Mouse (Mus musculus) kidney, adult 2 months (tissue): Measurements from ENCODE around the gene Dusp8. TPM values are rescaled to one million over a fixed set of nuclear protein-coding genes. Genes with fewer than 3 reads are reported as not detected.
A peak's percentile ranks its signal among the peaks of the same experiment; 100 is the strongest.

Experiments
- DNase-seq: peaks from one replicate; pipeline ENCODE4 v3.0.0; 2021
- H3K27ac ChIP-seq: fragments of 200-500 bp; 2 replicates; pipeline ENCODE4 v1.5.1; 2012; ENCODE audit warnings: low read depth, low read length, control low read depth, inconsistent platforms; ENCODE audit not compliant: insufficient read depth
- H3K27me3 ChIP-seq: fragments of 200-500 bp; replicated peaks from 2 replicates; pipeline ENCODE4 v1.6.1; 2012; ENCODE audit warnings: mild to moderate bottlenecking, moderate library complexity, low read length, inconsistent platforms; ENCODE audit not compliant: control insufficient read depth, insufficient read depth
- H3K36me3 ChIP-seq: fragments of 200-500 bp; 2 replicates; pipeline ENCODE4 v1.6.1; 2012; ENCODE audit warnings: mild to moderate bottlenecking, moderate library complexity, low read length, inconsistent platforms; ENCODE audit not compliant: control insufficient read depth, insufficient read depth
- H3K4me1 ChIP-seq: fragments of 200-500 bp; 2 replicates; pipeline ENCODE4 v1.6.1; 2011; ENCODE audit warnings: low read length; ENCODE audit not compliant: control insufficient read depth, insufficient read depth
- H3K4me3 ChIP-seq: fragments of 200-500 bp; 2 replicates; pipeline ENCODE4 v1.5.1; 2011; ENCODE audit warnings: mild to moderate bottlenecking, low read depth, low read length, control low read depth; ENCODE audit not compliant: insufficient read depth
- CTCF ChIP-seq: fragments of 200-500 bp; conservative IDR thresholded peaks from 2 replicates; pipeline ENCODE4 v1.5.1; 2011; ENCODE audit warnings: low read depth, mild to moderate bottlenecking, control low read depth, low read length, moderate library complexity, mixed read lengths; ENCODE audit not compliant: insufficient read depth, insufficient read length
- POLR2A ChIP-seq: fragments of 200-500 bp; IDR thresholded peaks from one replicate; pipeline ENCODE4 v1.6.1; 2011; ENCODE audit warnings: low read depth, low read length, control low read depth
- WGBS: fragments of 180-500 bp; shearing (Covaris S2); methylation state at CpG from one replicate; pipeline ENCODE4 v1.1.7; 2018; 5-methylcytosine and 5-hydroxymethylcytosine counted together
- polyA plus RNA-seq: library from polyadenylated mRNA; depleted of rRNA; stranded (reverse); fragments of >200 nt; gene quantifications from 2 replicates; pipeline ENCODE4 v1.2.3, GENCODE M21; 2012

Dusp8 gene
- polyA plus RNA-seq, 1 experiment, result 3.7 TPM

DNA sequence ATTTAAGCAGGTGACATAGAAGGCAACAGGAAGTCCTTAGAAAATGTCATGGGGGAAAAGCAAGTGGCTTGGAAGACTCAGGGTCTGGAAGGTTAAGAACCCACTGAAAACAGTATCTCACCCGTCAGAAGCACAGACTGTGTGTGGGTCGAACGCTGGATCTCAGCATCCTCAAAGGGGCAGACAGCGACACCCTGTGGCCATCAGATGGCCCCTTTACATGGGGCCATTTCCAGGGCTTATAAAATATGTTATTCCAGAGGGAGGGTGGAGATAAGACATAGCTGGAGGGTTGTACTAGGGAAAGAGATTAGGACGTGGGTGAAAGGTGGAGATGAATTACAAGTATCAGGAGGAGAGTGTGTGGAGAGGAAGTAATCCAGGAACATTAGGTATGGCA lies 24.0 kb upstream of the Dusp8 start:
- WGBS, result 23% methylated on average over 5 of the region's 5 CpGs

DNA sequence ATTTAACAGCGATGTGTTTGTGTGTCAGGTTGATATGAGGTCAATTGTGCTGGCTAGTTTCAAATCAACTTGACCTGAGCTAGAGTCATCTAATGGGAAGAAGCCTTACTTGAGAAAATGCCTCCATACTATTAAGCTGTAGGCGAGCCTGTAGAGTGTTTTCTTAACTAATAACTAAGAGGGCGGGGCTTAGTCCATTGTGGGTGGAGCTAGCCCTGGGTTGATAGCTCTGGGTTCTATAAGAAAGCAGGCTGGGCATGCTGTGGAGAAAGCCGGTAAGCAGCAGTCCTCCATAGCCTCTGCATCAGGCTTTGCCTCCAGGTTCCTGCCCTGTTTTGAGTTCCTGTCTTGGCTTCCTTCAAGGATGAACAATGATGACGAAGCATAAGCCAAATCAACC lies 9.1 kb upstream of the Dusp8 start:
- DNase-seq, result no peak
- Histone ChIP-seq H3K27ac (no peak overlapping the region), H3K4me1 (no peaks in the 10 kb centered on the region), H3K36me3 (no peaks in the 10 kb centered on the region), H3K27me3 (no peaks in the 10 kb centered on the region), H3K4me3 (no peak overlapping the region)
- no peak for TF ChIP-seq CTCF
- TF ChIP-seq POLR2A, result no peak
- WGBS, result 54% methylated on average over 5 of the region's 5 CpGs

More for the DNA sequence above, 24.0 kb upstream of the Dusp8 start:
- Histone ChIP-seq H3K4me3 (no peak overlapping the region), H3K27ac (no peak overlapping the region), H3K27me3 (no peaks in the 10 kb centered on the region), H3K4me1 (no peaks in the 10 kb centered on the region), H3K36me3 (no peaks in the 10 kb centered on the region)
- TF ChIP-seq POLR2A (no peak), CTCF (peak; percentile 40; the same call in 1 of the 2 replicates)
- no peak for DNase-seq

DNA sequence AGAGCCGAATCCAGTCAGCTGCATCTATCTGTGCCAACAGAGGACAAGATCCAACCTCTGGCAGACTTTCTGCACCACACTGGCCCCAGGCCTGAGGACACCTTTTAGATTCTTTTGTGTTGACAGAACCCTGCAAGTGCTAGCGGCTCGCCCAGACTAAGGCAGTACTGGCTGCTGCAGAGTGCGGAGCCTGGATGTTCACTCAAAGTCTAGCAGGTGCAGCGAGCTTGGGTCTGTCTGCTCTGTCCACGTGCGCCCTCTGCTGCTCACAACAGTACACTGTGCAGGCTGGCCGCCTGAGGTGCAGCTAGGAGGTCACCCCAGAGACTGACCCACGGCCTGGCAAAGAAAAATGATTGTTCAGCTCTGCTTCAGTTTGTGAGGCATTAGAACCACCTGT lies 2.1 kb upstream of the Dusp8 start:
- no peak overlapping the region for H3K27ac ChIP-seq
- 10% methylated on average over 9 of the region's 9 CpGs for WGBS
- H3K36me3 ChIP-seq, result no peaks in the 10 kb centered on the region
- TF ChIP-seq POLR2A (no peak), CTCF (peak; percentile 99)
- H3K4me3 ChIP-seq, result no peak overlapping the region
- peak; percentile 86 for DNase-seq
- no peaks in the 10 kb centered on the region for H3K27me3 ChIP-seq
- no peaks in the 10 kb centered on the region for H3K4me1 ChIP-seq

DNA sequence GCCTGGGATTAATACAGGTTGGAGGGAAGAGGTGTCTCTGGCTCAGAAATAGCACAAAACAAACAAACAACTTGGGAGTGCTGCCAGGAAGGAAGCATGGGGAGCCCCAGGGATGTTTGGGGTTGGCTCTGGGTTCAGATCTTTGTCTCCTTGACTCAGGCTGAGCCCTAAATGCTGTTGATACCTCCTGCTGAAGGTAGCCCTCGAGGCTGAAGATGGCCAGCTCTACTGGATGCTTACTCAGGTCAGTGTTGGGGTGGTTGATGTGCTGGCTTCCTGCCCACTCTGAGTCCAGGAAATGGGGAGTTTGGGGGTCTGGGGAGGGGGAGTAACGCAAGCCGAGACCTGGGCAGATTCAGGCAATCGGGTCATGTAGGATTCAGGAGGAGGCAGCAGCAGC lies 1.1 kb upstream of the Dusp8 start:
- Histone ChIP-seq H3K4me1 (no peaks in the 10 kb centered on the region), H3K4me3 (no peak overlapping the region), H3K36me3 (no peaks in the 10 kb centered on the region), H3K27ac (no peak overlapping the region), H3K27me3 (no peaks in the 10 kb centered on the region)
- 64% methylated on average over 4 of the region's 4 CpGs for WGBS
- DNase-seq, result no peak
- TF ChIP-seq CTCF (no peak), POLR2A (no peak)

DNA sequence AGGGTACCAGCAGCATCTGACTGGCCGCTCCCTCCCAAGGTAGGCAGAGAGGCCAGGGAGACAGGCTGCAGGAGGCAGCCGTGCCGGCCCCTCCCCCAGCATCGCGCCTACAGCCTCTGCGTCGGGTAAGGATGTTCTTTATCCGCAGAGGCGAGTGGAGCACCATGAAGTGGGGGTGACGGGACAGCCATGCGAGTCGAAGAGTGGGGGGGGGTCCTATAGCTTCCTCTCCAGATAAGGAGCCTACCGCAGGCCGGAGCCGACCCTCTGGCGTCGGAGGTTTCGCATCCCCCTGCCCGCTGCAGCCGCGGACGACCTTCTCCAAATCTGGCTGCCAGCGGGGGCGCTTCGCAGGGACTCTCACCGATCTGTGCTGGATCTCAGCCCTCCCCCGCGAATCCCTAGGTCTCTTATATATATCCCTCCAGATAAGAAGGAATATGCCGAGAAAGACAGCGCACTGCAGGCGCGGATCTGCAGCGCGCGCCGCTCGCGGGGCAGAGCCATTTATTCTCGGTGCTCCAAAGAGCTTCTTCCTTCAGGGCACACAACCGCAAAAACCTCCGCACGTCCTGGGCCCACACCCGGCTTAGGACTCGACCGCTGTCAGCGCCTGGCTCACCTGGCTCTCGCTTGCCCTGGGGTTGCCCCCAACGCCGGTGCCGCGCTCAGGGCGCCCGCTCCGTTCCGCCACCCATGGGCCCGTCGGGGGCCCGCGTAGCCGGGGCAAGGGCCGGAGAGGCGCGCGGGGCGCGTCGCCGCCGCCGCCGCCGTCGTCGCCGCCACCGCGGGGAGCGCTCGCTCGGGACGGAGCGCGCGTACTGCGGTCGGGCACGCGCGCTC lies 1.1 kb downstream of the Dusp8 start:
- peak overlapping the region; percentile 52 for H3K4me3 ChIP-seq
- no peak overlapping the region for H3K27ac ChIP-seq
- no peaks in the 10 kb centered on the region for H3K4me1 ChIP-seq
- TF ChIP-seq POLR2A, result no peak
- no peak for TF ChIP-seq CTCF
- 3% methylated on average over 89 of the region's 89 CpGs for WGBS
- peak; percentile 15 for DNase-seq
- no peaks in the 10 kb centered on the region for H3K27me3 ChIP-seq
- H3K36me3 ChIP-seq, result no peaks in the 10 kb centered on the region

DNA sequence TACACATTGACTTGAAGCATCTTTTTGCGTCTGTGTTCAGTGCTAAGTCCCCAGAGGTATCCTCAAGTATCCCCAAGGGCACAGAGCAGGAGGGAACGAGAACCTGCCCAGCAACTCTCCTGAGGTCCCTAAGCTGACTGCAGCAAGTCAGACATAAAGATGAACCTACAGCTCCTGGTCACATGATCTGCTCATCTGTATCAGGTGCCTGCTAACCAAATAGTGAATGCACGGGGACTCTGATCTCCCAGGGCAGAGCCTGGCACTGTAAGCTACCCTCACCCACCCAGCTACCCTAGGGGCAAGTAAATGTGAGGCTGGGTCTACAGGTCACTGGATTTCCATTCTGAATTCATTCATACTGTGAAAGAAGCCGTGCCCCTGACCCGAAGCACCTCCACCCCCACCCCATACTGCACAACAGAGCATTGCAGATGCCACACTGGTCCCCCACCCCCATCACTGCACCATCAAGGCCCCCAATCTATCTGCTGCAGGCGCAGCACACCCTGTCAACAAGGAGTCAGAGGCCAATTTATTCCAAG lies 1.9 kb downstream of the Dusp8 start:
- no peak for TF ChIP-seq POLR2A
- TF ChIP-seq CTCF, result no peak
- H3K4me3 ChIP-seq, result peak overlapping the region; percentile 52
- 46% methylated on average over 6 of the region's 6 CpGs for WGBS
- H3K27ac ChIP-seq, result no peak overlapping the region
- no peaks in the 10 kb centered on the region for H3K27me3 ChIP-seq
- no peak for DNase-seq
- H3K4me1 ChIP-seq, result no peaks in the 10 kb centered on the region
- no peaks in the 10 kb centered on the region for H3K36me3 ChIP-seq

DNA sequence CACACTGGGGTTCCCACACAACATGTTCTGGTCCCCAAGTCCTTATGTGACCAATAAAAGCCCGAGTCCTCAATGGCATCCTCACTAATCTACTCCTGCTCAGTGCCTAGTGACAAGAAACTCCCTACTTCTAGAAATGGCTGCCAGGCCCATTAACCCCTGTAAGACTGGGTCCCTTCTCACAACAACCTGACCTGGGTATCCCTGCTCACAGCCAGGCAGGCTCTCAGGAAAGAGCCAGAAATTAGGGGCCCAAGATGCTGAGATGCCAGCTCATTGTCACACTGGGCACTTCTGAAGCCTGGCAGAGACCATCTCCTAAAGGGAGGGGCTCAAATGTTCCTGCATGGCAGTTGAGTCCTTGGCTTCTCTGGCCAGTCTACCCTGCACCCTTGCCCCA lies 2.7 kb downstream of the Dusp8 start:
- H3K4me1 ChIP-seq, result no peaks in the 10 kb centered on the region
- H3K27me3 ChIP-seq, result no peaks in the 10 kb centered on the region
- H3K27ac ChIP-seq, result no peak overlapping the region
- H3K4me3 ChIP-seq, result no peak overlapping the region
- TF ChIP-seq CTCF (no peak), POLR2A (no peak)
- H3K36me3 ChIP-seq, result no peaks in the 10 kb centered on the region
- WGBS, result 70% methylated on average over 1 of the region's 1 CpGs
- DNase-seq, result no peak
